Mouse (Mus musculus): ENCODE measurements around the gene Txn1.

- TF ChIP-seq GATA1 (IDR thresholded peaks at IDR 0.05; ENCODE audit: low read length), result no peak
- no peak for TF ChIP-seq TAL1 (IDR thresholded peaks at IDR 0.05; ENCODE audit: low read length)
Observed at GRCm38 (mm10) chr4:57901210-57901609, 55.0 kb downstream of the Txn1 start.
